Mouse (Mus musculus): ENCODE results near the gene Hras. TPM values are rescaled to one million over a fixed set of nuclear protein-coding genes. Genes with fewer than 3 reads are reported as not detected.

The Hras gene
- polyA plus RNA-seq, 1 experiment: 243 TPM

- peak; percentile 66 to 81 for DNase-seq (ENCODE audit: extremely low spot score in 1 of 2, low spot score in 1 of 2)
Observed at GRCm38 (mm10) chr7:141215101-141215879, 21.5 kb upstream of the Hras start, which contains the start of gene Rassf7. TSS of gene Rassf7 (plus strand) at chr7:141215860.

- no peak for DNase-seq (ENCODE audit: extremely low spot score in 1 of 2, low spot score in 1 of 2)
Observed at GRCm38 (mm10) chr7:141214310-141214709, 20.5 kb upstream of the Hras start.

- no peak for DNase-seq (ENCODE audit: extremely low spot score in 1 of 2, low spot score in 1 of 2)
Observed at GRCm38 (mm10) chr7:141213605-141214235, 19.9 kb upstream of the Hras start, which contains the start of gene Lmntd2. TSS of gene Lmntd2 (minus strand) at chr7:141214080.

GRCm38 (mm10) chr7:141213133-141213532 lies 19.3 kb upstream of the Hras start:
- DNase-seq (ENCODE audit: extremely low spot score in 1 of 2, low spot score in 1 of 2): no peak

- no peak for DNase-seq (ENCODE audit: extremely low spot score in 1 of 2, low spot score in 1 of 2)
Observed at GRCm38 (mm10) chr7:141210606-141211131, 16.9 kb upstream of the Hras start.

GRCm38 (mm10) chr7:141210137-141210536 lies 16.3 kb upstream of the Hras start:
- DNase-seq (ENCODE audit: extremely low spot score in 1 of 2, low spot score in 1 of 2): no peak

GRCm38 (mm10) chr7:141209526-141209925 lies 15.7 kb upstream of the Hras start:
- DNase-seq (ENCODE audit: extremely low spot score in 1 of 2, low spot score in 1 of 2): no peak

- DNase-seq (ENCODE audit: extremely low spot score in 1 of 2, low spot score in 1 of 2): no peak
Observed at GRCm38 (mm10) chr7:141206182-141206937, 12.6 kb upstream of the Hras start.

- no peak for DNase-seq (ENCODE audit: extremely low spot score in 1 of 2, low spot score in 1 of 2)
Observed at GRCm38 (mm10) chr7:141205504-141205903, 11.7 kb upstream of the Hras start.

GRCm38 (mm10) chr7:141204546-141204945 lies 10.7 kb upstream of the Hras start:
- DNase-seq (ENCODE audit: extremely low spot score in 1 of 2, low spot score in 1 of 2): no peak

- DNase-seq (ENCODE audit: extremely low spot score in 1 of 2, low spot score in 1 of 2): no peak
Observed at GRCm38 (mm10) chr7:141198121-141198520, 4.3 kb upstream of the Hras start.

- DNase-seq (ENCODE audit: extremely low spot score in 1 of 2, low spot score in 1 of 2): no peak
Observed at GRCm38 (mm10) chr7:141196619-141197282, 2.9 kb upstream of the Hras start.

GRCm38 (mm10) chr7:141195754-141196153 lies 1.9 kb upstream of the Hras start:
- no peak for DNase-seq (ENCODE audit: extremely low spot score in 1 of 2, low spot score in 1 of 2)

- DNase-seq (ENCODE audit: extremely low spot score in 1 of 2, low spot score in 1 of 2): peak; percentile 76 to 88
Observed at GRCm38 (mm10) chr7:141194830-141195229, 1.0 kb upstream of the Hras start.

- no peak for DNase-seq (ENCODE audit: extremely low spot score in 1 of 2, low spot score in 1 of 2)
Observed at GRCm38 (mm10) chr7:141194409-141194808, 604 bp upstream of the Hras start.

GRCm38 (mm10) chr7:141193348-141193856 lies 403 bp downstream of the Hras start:
- DNase-seq (ENCODE audit: extremely low spot score in 1 of 2, low spot score in 1 of 2): peak in 1 of 2 experiments; percentile 34

- DNase-seq (ENCODE audit: extremely low spot score in 1 of 2, low spot score in 1 of 2): no peak
Observed at GRCm38 (mm10) chr7:141192776-141193347, 943 bp downstream of the Hras start.

GRCm38 (mm10) chr7:141191796-141192685 lies 1.8 kb downstream of the Hras start:
- DNase-seq (ENCODE audit: extremely low spot score in 1 of 2, low spot score in 1 of 2): no peak

GRCm38 (mm10) chr7:141191036-141191435 lies 2.8 kb downstream of the Hras start:
- DNase-seq (ENCODE audit: extremely low spot score in 1 of 2, low spot score in 1 of 2): no peak
